Mouse (Mus musculus) small intestine, adult 2 months (tissue): ENCODE data around the gene Tdrd7.

Experiments used
- CTCF ChIP-seq: fragments of 200-500 bp; IDR thresholded peaks from 2 replicates; pipeline ENCODE4 v1.5.1; 2012; ENCODE audit warnings: low read depth, mild to moderate bottlenecking, control low read depth, inconsistent platforms, low read length, moderate library complexity, mixed read lengths; ENCODE audit not compliant: insufficient replicate concordance, insufficient read length; ENCODE audit errors: extremely low read depth
- POLR2A ChIP-seq: fragments of 200-500 bp; IDR thresholded peaks from 2 replicates; pipeline ENCODE4 v1.6.1; 2012; ENCODE audit warnings: low read depth, mild to moderate bottlenecking, control low read depth, inconsistent platforms, low read length, moderate library complexity

DNA sequence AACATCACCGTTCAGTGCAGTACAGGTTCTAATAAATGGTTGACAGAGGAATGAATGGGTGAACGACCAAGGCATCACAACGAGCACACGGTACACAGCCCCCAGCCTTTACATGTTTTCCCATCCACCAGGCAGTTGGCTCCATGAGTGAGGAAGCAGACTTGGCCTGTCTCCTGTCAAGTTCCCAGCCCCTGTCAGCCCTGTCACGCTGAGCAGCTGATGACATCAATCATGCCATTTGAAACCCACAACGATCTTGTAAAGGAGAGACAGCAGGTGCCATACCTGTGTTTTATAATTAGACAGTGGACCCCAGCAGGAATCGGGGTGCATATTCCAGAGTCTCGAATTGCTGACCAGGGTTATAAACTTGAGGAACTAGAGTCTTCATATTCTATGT is 78.2 kb downstream of the Tdrd7 start:
- no peak for TF ChIP-seq POLR2A
- no peak for TF ChIP-seq CTCF
